Mouse (Mus musculus): ENCODE measurements around the gene Cep57l1. TPM values are rescaled to one million over a fixed set of nuclear protein-coding genes. Genes with fewer than 3 reads are reported as not detected.

Cep57l1 gene
- 1 to 10 TPM in 1 of 2 experiments, under 1 TPM in 1; 0.76 to 7.5 TPM for polyA plus RNA-seq (2012; fragmentation: generic; extraction: Trizol)

GRCm38 (mm10) chr10:41809771-41810563 is at the start of gene Cep57l1, which contains the start of gene Sesn1:
Gene Cep57l1 (minus strand): TSS chr10:41809871.
Gene Sesn1 (plus strand): TSS chr10:41809935.

GRCm38 (mm10) chr10:41716029-41716897 is 93.4 kb downstream of the Cep57l1 start, which contains the start of gene Ccdc162:
Gene Ccdc162 (minus strand): TSS chr10:41716634.

Other genes with a start within 250 kb of the Cep57l1 start
- under 1 TPM; 0.05 to 0.53 TPM for gene Ccdc162, start 93.2 kb downstream of the Cep57l1 start, polyA plus RNA-seq (2012; fragmentation: generic; extraction: Trizol)
- gene Sesn1, start 64 bp upstream of the Cep57l1 start, polyA plus RNA-seq (2012; fragmentation: generic; extraction: Trizol), result 10 to 100 TPM in 1 of 2 experiments, 1 to 10 TPM in 1; 1.4 to 46.4 TPM
- 1 to 10 TPM; 3.4 to 6.4 TPM for gene Armc2, start 208.6 kb upstream of the Cep57l1 start, polyA plus RNA-seq (2012; fragmentation: generic; extraction: Trizol)

All from C3H10T1/2 (cell line).